Mouse (Mus musculus) neural tube, embryonic 12.5 days (tissue): ENCODE data around the gene Rab42. TPM values are rescaled to one million over a fixed set of nuclear protein-coding genes. Genes with fewer than 3 reads are reported as not detected.

ENCODE experiments used
- ATAC-seq: fragments of 200-750 bp; cut with Nextera tagmentation; 2 replicates; pipeline ENCODE4 v1.8.0; 2017; ENCODE audit warnings: low read depth, mild to moderate bottlenecking, moderate TSS enrichment, moderate library complexity; ENCODE audit not compliant: low FRiP score
- H3K27ac ChIP-seq: fragments of 300-500 bp; sonication (generic); 2 replicates; pipeline ENCODE4 v1.5.1; 2016
- H3K27me3 ChIP-seq: fragments of 300-500 bp; sonication (generic); replicated peaks from 2 replicates; pipeline ENCODE4 v1.6.1; 2016; ENCODE audit warnings: mild to moderate bottlenecking
- H3K36me3 ChIP-seq: fragments of 300-500 bp; sonication (generic); 2 replicates; pipeline ENCODE4 v1.6.1; 2016; ENCODE audit warnings: mild to moderate bottlenecking
- H3K4me1 ChIP-seq: fragments of 300-500 bp; sonication (generic); 2 replicates; pipeline ENCODE4 v1.6.1; 2016
- H3K4me2 ChIP-seq: fragments of 300-500 bp; sonication (generic); replicated peaks from 2 replicates; pipeline ENCODE4 v1.6.1; 2016; ENCODE audit warnings: mild to moderate bottlenecking
- H3K4me3 ChIP-seq: fragments of 300-500 bp; sonication (generic); 2 replicates; pipeline ENCODE4 v1.5.1; 2016
- H3K9ac ChIP-seq: fragments of 300-500 bp; sonication (generic); 2 replicates; pipeline ENCODE4 v1.6.1; 2016; ENCODE audit warnings: mild to moderate bottlenecking
- H3K9me3 ChIP-seq: fragments of 300-500 bp; sonication (generic); 2 replicates; pipeline ENCODE4 v1.6.1; 2016; ENCODE audit warnings: mild to moderate bottlenecking
- WGBS: fragments of 180-500 bp; shearing (Covaris S2); methylation state at CpG from one replicate; pipeline ENCODE4 v1.1.7; 2016; 5-methylcytosine and 5-hydroxymethylcytosine counted together
- polyA plus RNA-seq: library from polyadenylated mRNA; unstranded; fragments of >200 nt; fragmentation: Nextera tagmentation; extraction: Ambion mirVana; gene quantifications from 2 replicates; pipeline ENCODE4 v1.2.1, GENCODE M21; 2016

Gene Rab42
- polyA plus RNA-seq, 1 experiment from 2014 or later, result 1.2 TPM

DNA sequence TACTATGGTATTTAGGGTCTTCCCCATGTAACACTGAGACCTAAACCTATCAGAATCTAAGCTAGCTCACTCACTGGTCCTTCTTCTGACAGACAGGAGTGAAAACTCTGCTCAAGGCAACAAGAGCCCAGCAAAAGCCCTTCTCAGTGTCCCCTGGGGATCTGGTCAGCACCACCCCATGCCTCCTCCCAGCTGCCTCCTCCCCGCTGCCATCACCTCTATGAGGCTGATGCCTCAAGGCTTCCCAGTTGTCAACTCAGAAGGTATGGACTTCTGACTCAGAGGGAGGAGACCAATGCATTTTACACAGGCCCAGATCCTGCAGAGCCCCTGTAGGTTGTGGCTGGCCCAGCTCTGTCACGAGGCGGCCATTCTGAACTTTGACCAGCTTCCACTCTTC, 38.3 kb upstream of the Rab42 start:
- Histone ChIP-seq H3K27ac (no peak overlapping the region), H3K9ac (no peak overlapping the region), H3K4me2 (no peak overlapping the region), H3K4me1 (peaks cover 21% of the 10 kb centered on the region), H3K27me3 (no peaks in the 10 kb centered on the region), H3K36me3 (peaks cover 34% of the 10 kb centered on the region), H3K4me3 (no peak overlapping the region), H3K9me3 (no peaks in the 10 kb centered on the region)
- 81% methylated on average over 3 of the region's 3 CpGs for WGBS
- no peak for ATAC-seq

DNA sequence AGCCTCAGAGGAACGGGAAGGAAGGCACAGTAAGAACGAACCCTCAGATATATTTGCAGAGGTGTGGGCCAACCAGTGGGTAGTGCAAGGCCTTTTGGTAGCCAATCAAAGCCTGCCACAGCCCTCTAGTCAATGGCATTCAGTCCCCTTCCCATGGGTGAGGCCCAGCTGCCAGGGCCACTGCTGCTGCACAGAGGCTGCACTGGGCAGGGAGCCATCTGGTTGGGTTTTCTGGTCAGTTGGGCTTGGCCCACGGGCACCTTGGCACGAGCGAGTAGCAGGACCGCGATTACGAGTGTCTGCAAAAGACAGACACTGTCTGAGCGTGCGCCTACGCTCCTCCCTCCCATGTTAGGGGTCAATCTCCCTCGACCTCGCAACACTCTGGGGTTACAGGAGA, 35.8 kb upstream of the Rab42 start:
- no peaks in the 10 kb centered on the region for H3K9me3 ChIP-seq
- 93% methylated on average over 13 of the region's 13 CpGs for WGBS

DNA sequence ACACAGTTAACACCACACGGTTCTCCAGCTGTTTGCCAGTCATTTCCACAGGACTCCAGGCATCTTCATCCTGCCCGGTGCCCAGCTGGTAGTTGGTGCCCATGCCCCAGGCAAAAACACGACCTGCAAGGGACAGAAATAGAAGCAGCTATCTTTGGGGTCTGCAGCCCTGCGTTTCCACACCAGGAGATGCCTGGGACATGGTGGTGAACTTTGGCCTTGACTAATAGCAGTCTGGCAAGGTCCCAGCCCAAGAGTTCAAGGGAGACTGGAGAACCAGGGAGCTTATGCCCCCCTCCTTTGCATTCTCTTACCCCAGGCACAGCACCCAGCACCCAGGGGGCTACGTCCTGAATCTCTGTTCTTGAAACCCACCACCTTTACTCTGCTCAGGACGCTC, 29.7 kb upstream of the Rab42 start:
- ATAC-seq, result no peak
- Histone ChIP-seq H3K9me3 (no peaks in the 10 kb centered on the region), H3K27ac (no peak overlapping the region), H3K36me3 (peaks cover 57% of the 10 kb centered on the region), H3K9ac (no peak overlapping the region), H3K27me3 (no peaks in the 10 kb centered on the region), H3K4me1 (peaks cover 16% of the 10 kb centered on the region; the same call in 1 of the 2 replicates), H3K4me3 (no peak overlapping the region), H3K4me2 (no peak overlapping the region)
- 90% methylated on average over 6 of the region's 6 CpGs for WGBS

More for the DNA sequence above, 35.8 kb upstream of the Rab42 start:
- Histone ChIP-seq H3K9ac (no peak overlapping the region), H3K4me3 (no peak overlapping the region), H3K4me1 (peaks cover 9% of the 10 kb centered on the region), H3K36me3 (peaks cover 58% of the 10 kb centered on the region), H3K27ac (no peak overlapping the region), H3K4me2 (no peak overlapping the region), H3K27me3 (no peaks in the 10 kb centered on the region)
- no peak for ATAC-seq

DNA sequence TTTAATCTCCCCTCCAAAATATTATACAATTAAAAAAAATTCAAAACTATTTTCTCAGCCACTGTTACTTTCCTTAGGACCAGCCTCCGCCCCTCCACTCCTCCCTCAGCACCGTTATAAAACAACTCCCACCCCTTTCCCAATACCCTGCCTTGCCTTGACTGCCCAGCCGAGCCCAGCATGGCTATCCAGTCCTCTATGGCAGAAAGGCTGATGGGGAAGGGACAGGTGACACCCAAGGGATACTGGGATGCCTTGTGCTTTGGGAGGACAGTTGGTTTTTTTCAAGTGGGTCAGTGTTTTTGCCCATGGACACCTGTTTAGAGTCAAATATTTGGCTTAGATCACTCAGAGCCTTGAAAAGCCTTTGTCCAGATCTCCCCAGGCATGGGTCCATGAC, 28.8 kb upstream of the Rab42 start:
- no peak overlapping the region for H3K9ac ChIP-seq
- H3K27ac ChIP-seq, result no peak overlapping the region
- WGBS, result 65% methylated on average over 3 of the region's 3 CpGs

DNA sequence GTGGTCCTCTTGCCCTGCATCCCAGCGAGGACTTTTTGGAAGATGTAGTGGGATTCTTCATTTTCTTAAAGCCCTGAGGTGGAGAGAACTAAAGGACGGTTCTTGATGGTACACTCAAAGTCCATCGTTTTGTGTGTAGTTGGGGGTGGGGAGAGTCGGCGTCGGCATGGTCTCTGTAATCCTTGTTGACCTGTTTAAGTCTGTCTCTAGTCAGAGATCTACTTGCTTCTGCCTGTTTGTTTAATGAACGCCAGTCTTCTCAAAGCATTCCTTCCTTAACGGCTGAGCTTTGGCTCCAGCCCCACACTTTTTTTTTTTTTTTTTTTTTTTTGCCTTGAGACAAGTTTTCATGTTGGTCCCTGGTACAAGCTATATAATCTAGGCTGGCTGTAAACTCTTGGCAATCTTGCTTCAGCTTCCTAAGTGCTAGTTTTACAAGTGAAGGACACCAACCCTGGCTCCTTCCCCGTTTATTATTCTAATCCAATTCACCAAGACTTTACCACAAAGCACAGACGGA, 26.7 kb upstream of the Rab42 start:
- ATAC-seq, result peak; percentile 27; the same call in 1 of the 2 replicates
- Histone ChIP-seq H3K27ac (no peak overlapping the region), H3K9me3 (no peaks in the 10 kb centered on the region), H3K36me3 (peaks cover 38% of the 10 kb centered on the region), H3K9ac (peak overlapping the region; percentile 87), H3K4me1 (peaks cover 16% of the 10 kb centered on the region; the same call in 1 of the 2 replicates), H3K4me3 (peak overlapping the region; percentile 73), H3K4me2 (peak overlapping the region; percentile 76), H3K27me3 (no peaks in the 10 kb centered on the region)
- WGBS, result 7% methylated on average over 10 of the region's 10 CpGs

More for the DNA sequence above, 28.8 kb upstream of the Rab42 start:
- H3K9me3 ChIP-seq, result no peaks in the 10 kb centered on the region
- no peak overlapping the region for H3K4me3 ChIP-seq
- H3K4me2 ChIP-seq, result no peak overlapping the region
- peaks cover 47% of the 10 kb centered on the region for H3K36me3 ChIP-seq
- ATAC-seq, result no peak
- H3K27me3 ChIP-seq, result no peaks in the 10 kb centered on the region
- H3K4me1 ChIP-seq, result peaks cover 16% of the 10 kb centered on the region; the same call in 1 of the 2 replicates

DNA sequence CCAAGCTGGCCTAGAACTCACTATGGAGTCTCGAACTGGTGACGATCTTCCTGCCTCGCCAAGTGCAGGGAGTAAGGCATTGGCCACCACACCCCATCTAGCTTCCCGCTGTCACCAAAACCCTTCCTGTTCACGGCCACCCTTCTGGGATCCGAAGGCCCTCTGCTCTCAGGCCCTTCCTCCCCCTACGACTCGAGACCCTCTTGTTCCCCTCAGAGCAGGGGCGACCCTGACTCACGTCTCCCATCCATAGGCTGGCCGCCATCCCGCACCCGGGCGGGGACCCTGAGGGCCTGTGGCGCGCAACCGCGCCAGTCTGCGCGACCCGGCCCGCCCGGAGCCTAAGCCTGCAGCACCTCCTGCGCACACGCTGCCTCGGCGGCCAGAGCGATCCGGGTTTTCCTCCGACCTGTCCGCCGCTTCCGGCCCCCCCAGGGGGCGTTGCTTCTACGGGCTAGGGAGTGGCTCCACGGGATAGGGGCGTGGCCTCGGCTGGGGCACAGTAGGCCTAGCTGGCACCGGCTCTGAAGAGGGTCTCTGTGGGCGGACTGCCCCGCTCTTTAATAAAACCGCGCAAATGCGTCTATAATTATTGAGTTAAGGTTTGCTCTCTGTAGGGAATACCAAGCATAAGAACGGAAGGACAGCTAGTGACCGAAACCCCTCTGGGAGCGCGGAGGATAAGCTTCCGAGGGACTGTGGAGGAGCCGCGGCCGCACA, 26.1 kb upstream of the Rab42 start, which contains the start of gene Trnau1ap:
Gene Trnau1ap, minus strand, starts transcription at position 424 of the 720 bp plus-strand sequence.
- under 1% methylated on average over 52 of the region's 52 CpGs for WGBS
- Histone ChIP-seq H3K27ac (peak within 1 kb of the TSS; percentile 46), H3K9me3 (no peaks in the 10 kb centered on the region), H3K4me2 (peak within 1 kb of the TSS; percentile 76), H3K4me3 (peak within 1 kb of the TSS; percentile 73), H3K27me3 (no peaks in the 10 kb centered on the region), H3K9ac (peak within 1 kb of the TSS; percentile 87), H3K4me1 (peaks cover 16% of the 10 kb centered on the region; the same call in 1 of the 2 replicates), H3K36me3 (peaks cover 38% of the 10 kb centered on the region)
- ATAC-seq, result peak; percentile 97

DNA sequence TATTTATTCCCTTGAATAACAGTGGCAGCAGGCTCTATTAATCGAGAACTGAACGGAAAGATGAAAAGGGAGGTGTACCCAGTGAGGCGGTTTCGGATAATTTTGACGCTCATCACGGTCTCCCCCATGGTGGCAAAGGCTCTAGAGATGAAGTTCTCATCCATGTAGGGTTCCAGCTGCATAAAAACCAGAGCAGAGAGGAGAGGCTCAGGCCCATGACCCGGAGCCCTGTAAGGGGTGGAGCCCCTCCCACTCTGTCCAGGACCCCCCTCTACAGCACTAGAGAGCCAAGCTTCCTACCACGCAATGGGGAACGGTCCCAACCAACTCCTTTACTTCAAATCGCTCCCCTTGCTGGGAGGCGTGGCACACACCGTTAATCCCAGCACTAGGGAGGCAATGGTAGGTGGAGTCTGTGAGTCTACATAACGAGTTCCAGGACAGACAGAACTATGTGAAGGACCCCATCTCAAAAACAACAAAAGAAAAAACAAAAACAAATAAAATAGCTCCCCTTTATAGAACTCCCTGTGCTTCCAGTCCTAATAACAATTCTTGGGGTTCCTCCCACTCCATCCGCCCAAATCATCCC, 25.3 kb upstream of the Rab42 start:
- 51% methylated on average over 14 of the region's 14 CpGs for WGBS
- Histone ChIP-seq H3K9me3 (no peaks in the 10 kb centered on the region), H3K27ac (no peak overlapping the region), H3K27me3 (no peaks in the 10 kb centered on the region), H3K36me3 (peaks cover 38% of the 10 kb centered on the region), H3K9ac (peak overlapping the region; percentile 87), H3K4me3 (peak overlapping the region; percentile 73), H3K4me1 (peaks cover 16% of the 10 kb centered on the region; the same call in 1 of the 2 replicates), H3K4me2 (peak overlapping the region; percentile 76)
- no peak for ATAC-seq

DNA sequence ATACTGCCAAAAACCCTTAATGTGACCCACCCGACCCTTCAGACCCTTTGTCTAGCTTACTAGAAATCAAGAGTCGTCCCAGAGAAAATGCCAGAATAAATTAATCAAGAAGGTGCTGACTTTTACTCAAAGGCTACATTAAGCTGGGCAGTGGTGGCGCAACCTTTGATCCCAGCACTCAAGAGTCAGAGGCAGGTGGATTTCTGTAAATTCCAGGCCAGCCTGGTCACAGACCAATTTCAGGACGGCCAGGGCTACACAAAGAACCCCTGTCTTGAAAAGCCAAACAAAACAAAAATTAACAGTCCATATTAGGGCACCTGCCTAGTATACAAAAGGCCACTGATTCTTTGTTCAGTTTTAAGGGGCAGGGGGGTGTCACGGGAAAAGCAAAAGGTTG, 23.3 kb upstream of the Rab42 start:
- Histone ChIP-seq H3K36me3 (peaks cover 36% of the 10 kb centered on the region), H3K4me3 (no peak overlapping the region), H3K27ac (no peak overlapping the region), H3K9ac (no peak overlapping the region), H3K4me2 (no peak overlapping the region), H3K4me1 (peaks cover 16% of the 10 kb centered on the region; the same call in 1 of the 2 replicates), H3K27me3 (no peaks in the 10 kb centered on the region), H3K9me3 (no peaks in the 10 kb centered on the region)
- no peak for ATAC-seq
- 77% methylated on average over 5 of the region's 5 CpGs for WGBS

DNA sequence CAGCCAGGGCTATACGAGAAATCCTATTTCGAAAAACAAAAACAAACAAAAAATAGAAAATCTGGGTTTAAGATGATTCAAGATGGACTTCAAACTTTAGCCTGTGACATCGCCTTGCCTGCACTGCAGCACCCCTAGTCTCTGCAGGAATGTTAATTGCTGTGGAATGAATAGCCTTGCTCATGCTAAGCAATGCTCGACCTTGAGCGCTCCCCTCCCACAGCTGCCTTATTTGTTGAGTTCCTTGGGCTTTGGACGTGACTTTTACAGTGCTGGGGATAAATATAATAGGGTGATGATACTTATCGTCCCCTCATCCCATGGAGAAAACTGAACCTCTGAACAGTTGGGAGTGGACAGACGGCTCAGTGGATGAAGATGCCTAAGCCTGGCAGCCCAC, 12.5 kb upstream of the Rab42 start:
- Histone ChIP-seq H3K9ac (no peak overlapping the region), H3K27ac (no peak overlapping the region), H3K4me3 (no peak overlapping the region), H3K9me3 (no peaks in the 10 kb centered on the region), H3K36me3 (peaks cover 78% of the 10 kb centered on the region), H3K27me3 (no peaks in the 10 kb centered on the region), H3K4me1 (no peaks in the 10 kb centered on the region), H3K4me2 (no peak overlapping the region)
- no peak for ATAC-seq
- 86% methylated on average over 8 of the region's 8 CpGs for WGBS

DNA sequence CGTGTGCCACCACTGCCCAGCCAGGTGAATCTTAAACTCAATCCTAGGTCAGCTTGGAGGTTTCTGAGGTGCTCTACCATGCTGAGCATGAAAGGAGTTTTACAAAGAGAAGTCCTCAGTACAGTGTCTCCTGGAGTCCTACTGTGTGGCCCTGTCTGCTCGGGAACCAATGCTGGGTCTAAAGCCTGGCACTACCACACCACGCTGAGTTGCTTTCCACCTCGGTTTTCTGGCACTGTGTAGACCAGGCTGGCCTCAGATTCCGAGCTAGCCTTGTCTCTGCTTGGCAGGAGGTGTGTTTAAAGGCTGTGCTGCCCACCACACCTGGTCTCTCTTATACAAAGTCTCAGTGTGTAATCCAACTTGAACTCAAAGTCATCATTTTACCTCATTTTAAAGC, 9.4 kb upstream of the Rab42 start:
- no peak for ATAC-seq
- no peak overlapping the region for H3K4me3 ChIP-seq
- H3K36me3 ChIP-seq, result peaks cover 60% of the 10 kb centered on the region
- no peaks in the 10 kb centered on the region for H3K9me3 ChIP-seq
- no peak overlapping the region for H3K9ac ChIP-seq
- H3K27me3 ChIP-seq, result no peaks in the 10 kb centered on the region
- H3K27ac ChIP-seq, result no peak overlapping the region
- WGBS, result 86% methylated on average over 5 of the region's 5 CpGs
- H3K4me2 ChIP-seq, result no peak overlapping the region
- peaks cover 13% of the 10 kb centered on the region; the same call in 1 of the 2 replicates for H3K4me1 ChIP-seq

DNA sequence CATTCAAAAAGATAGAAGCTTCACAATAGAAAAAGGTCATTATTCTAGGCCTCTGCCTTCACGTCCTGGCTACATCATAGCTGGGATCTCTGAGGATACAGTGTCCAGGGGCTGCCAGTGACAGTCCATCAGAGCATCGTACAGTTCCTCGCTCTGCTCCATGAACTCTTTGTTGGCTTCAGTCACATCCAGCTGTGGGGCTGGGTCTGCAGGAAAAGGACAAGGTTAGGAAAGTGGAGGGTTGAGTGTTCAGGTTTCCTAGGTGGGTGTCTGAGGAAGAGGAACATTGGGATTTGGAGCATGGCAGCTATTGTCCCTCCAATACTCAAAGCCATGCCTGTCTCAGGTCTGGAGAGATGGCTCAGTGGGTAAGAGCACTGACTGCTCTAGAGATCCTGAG, 8.6 kb upstream of the Rab42 start:
- ATAC-seq, result no peak
- H3K4me2 ChIP-seq, result no peak overlapping the region
- peaks cover 13% of the 10 kb centered on the region; the same call in 1 of the 2 replicates for H3K4me1 ChIP-seq
- H3K27ac ChIP-seq, result no peak overlapping the region
- H3K9ac ChIP-seq, result no peak overlapping the region
- H3K27me3 ChIP-seq, result no peaks in the 10 kb centered on the region
- H3K36me3 ChIP-seq, result peaks cover 53% of the 10 kb centered on the region
- WGBS, result 42% methylated on average over 3 of the region's 3 CpGs
- no peaks in the 10 kb centered on the region for H3K9me3 ChIP-seq
- no peak overlapping the region for H3K4me3 ChIP-seq

DNA sequence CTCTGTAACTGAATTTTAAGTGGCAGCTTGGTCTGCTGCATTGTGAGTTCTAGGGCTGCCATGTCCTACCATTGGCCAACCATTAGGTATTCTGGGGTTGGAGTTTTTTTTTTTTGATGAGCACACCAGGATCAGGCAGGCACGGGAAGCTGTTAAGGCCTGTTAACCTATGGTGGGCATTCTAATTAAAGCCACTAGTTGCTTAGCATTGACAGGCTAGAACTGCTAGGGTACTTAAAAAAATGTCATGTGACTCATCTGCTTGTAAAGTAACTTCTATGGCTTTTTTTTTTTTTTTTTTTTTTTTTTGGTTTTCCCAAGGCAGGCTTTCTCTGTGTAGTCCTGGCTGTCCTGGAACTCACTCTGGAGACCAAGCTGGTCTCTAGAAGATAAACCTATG, 8.0 kb upstream of the Rab42 start:
- peaks cover 47% of the 10 kb centered on the region for H3K36me3 ChIP-seq
- no peak overlapping the region for H3K4me3 ChIP-seq
- H3K9ac ChIP-seq, result no peak overlapping the region
- ATAC-seq, result no peak
- 39% methylated on average over 1 of the region's 1 CpGs for WGBS
- no peaks in the 10 kb centered on the region for H3K27me3 ChIP-seq
- peaks cover 13% of the 10 kb centered on the region; the same call in 1 of the 2 replicates for H3K4me1 ChIP-seq
- H3K9me3 ChIP-seq, result no peaks in the 10 kb centered on the region
- H3K27ac ChIP-seq, result no peak overlapping the region
- no peak overlapping the region for H3K4me2 ChIP-seq
